ENCODE assay signal across 11 mouse cellular contexts in the genomic region with DNA sequence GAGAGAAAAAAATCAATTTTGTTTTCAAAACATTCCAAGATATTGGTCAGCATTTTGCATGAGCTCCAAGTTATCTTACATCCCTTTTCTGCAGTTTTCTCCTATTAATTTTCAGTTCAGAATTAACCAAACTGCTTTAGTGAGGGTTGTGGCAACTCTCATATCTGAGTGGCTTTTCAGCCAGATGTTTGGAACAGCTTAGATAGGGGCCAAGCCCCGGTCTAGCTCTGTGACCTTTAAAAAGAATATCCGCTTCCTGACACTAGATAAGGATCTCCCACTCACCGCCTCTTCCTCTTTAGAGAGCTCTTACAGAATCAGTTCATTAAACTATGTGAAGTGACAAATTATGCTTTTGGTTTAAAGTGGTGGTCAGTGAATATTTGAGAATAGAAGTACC. TPM values are rescaled to one million over a fixed set of nuclear protein-coding genes. Genes with fewer than 3 reads are reported as not detected.
DNase-seq lines count a peak whose midpoint lies in the region; ATAC-seq and TF ChIP-seq lines count a peak whose summit lies in the region.
"Had no signal": no experiment of that assay in that cellular context is flagged by ENCODE, and none has a peak within 500 bp of the region (broad histone marks: within the 10 kb centered on the region; RNA-seq: fewer than 3 reads in every experiment).

No protein-coding gene starts in this region.

- ATAC-seq in liver, embryonic 15.5 days (ENCODE audit: insufficient read depth) = peak; percentile 31; the same call in 1 of the 2 replicates
- ATAC-seq: midbrain, embryonic 15.5 days had no signal

- H3K9ac ChIP-seq in heart, adult 2 months (ENCODE audit: low read depth, low read length) = no peak overlapping the region
- H3K9ac ChIP-seq in liver, embryonic 15.5 days = no peak overlapping the region
- H3K9ac ChIP-seq: limb, embryonic 13.5 days; midbrain, embryonic 15.5 days had no signal

- TF ChIP-seq POLR2A in heart, adult 2 months (IDR thresholded peaks at IDR 0.05; ENCODE audit: insufficient read depth, low read depth, low read length) = no peak

- H3K36me3 ChIP-seq in heart, adult 2 months (ENCODE audit: control insufficient read depth, insufficient read depth, low read length) = peaks cover 20% of the 10 kb centered on the region
- no peaks in the 10 kb centered on the region for H3K36me3 ChIP-seq in liver, embryonic 15.5 days (replicated peaks)
- H3K36me3 ChIP-seq: limb, embryonic 13.5 days; midbrain, embryonic 15.5 days had no signal

- no peaks in the 10 kb centered on the region for H3K27me3 ChIP-seq in heart, adult 2 months (ENCODE audit: control insufficient read depth, insufficient read depth, low read length)
- H3K27me3 ChIP-seq in liver, embryonic 15.5 days = no peaks in the 10 kb centered on the region
- H3K27me3 ChIP-seq: limb, embryonic 13.5 days; midbrain, embryonic 15.5 days had no signal

- no peaks in the 10 kb centered on the region for H3K9me3 ChIP-seq in liver, embryonic 15.5 days (replicated peaks)
- H3K9me3 ChIP-seq: limb, embryonic 13.5 days; midbrain, embryonic 15.5 days had no signal

- H3K4me1 ChIP-seq in heart, adult 2 months (ENCODE audit: control insufficient read depth, insufficient read depth, low read length) = peaks cover 16% of the 10 kb centered on the region
- H3K4me1 ChIP-seq in liver, embryonic 15.5 days (replicated peaks) = peaks cover 24% of the 10 kb centered on the region

- peaks cover 6% of the 10 kb centered on the region for H3K79me2 ChIP-seq in heart, adult 2 months (replicated peaks; ENCODE audit: control insufficient read depth, insufficient read depth, low read length)

- H3K4me3 ChIP-seq in heart, adult 2 months = no peak overlapping the region
- no peak overlapping the region for H3K4me3 ChIP-seq in liver, embryonic 15.5 days (replicated peaks)
- H3K4me3 ChIP-seq: limb, embryonic 13.5 days; midbrain, embryonic 15.5 days had no signal

- WGBS in heart, adult 2 months = 17% methylated on average over 3 of the region's 3 CpGs
- 2% methylated on average over 3 of the region's 3 CpGs for WGBS in liver, embryonic 15.5 days (ENCODE audit: insufficient replicate concordance)

- no peak overlapping the region for H3K4me2 ChIP-seq in liver, embryonic 15.5 days
- H3K4me2 ChIP-seq: limb, embryonic 13.5 days; midbrain, embryonic 15.5 days had no signal

- intact Hi-C loops in heart, adult 2 months (cut with DNase I) = no loop called here

- no peak for TF ChIP-seq EP300 in heart, adult 2 months (IDR thresholded peaks at IDR 0.05; ENCODE audit: insufficient read depth, low read depth, low read length)

- no peak for TF ChIP-seq CTCF in heart, adult 2 months (IDR thresholded peaks at IDR 0.05)

- peak overlapping the region; percentile 21; the same call in 1 of the 2 replicates for H3K27ac ChIP-seq in heart, adult 2 months
- H3K27ac ChIP-seq in liver, embryonic 15.5 days (replicated peaks) = no peak overlapping the region
- H3K27ac ChIP-seq: limb, embryonic 13.5 days; midbrain, embryonic 15.5 days had no signal

- DNase-seq in heart, adult 2 months = no peak
- no peak for DNase-seq in heart, adult 18-20 months
- peak; percentile 67 to 76 for DNase-seq in spleen, postnatal 36 days (ENCODE audit: low spot score in 2 of 2)
- DNase-seq in spleen, adult 12 weeks (ENCODE audit: low spot score) = no peak
- DNase-seq in thymus, postnatal 25 days = peak; percentile 45
- DNase-seq in cerebellum, adult 18-20 months = no peak
- DNase-seq in left cerebral cortex, adult 8-10 months (ENCODE audit: low spot score in 2 of 2) = no peak
- DNase-seq: gastrocnemius, postnatal 14 days had no signal

RNA-seq across cellular contexts. Expression of gene Cblb, which starts 50.7 kb away (rescaled TPM):
- total RNA-seq in heart, adult 2 months (2021) = 10 to 100 TPM; 13.6 to 14.0 TPM
- polyA plus RNA-seq in heart, adult 2 months (2012; rRNA removed) = 7.5 and 9.8 TPM in 2 replicates
- total RNA-seq in heart, adult 18-20 months (2021) = 10 to 100 TPM; 10.9 to 14.4 TPM
- polyA plus RNA-seq in liver, embryonic 15.5 days (2015; fragmentation: Nextera tagmentation; extraction: Ambion mirVana) = 1.8 TPM in 2 replicates
- total RNA-seq in left cerebral cortex, adult 8-10 months (2022) = 10 to 100 TPM; 17.9 to 19.4 (median 19.1) TPM

Comparison
In these comparisons a context has a peak if more than half of its experiments do, and no peak if none do; other contexts are left out.
1. DNase-seq: peak in spleen, postnatal 36 days (2 of 2) and thymus, postnatal 25 days (single experiment); none in heart, adult 2 months (0 of 2), heart, adult 18-20 months (0 of 2), spleen, adult 12 weeks (single experiment), cerebellum, adult 18-20 months (0 of 2) and left cerebral cortex, adult 8-10 months (0 of 2).